Mouse (Mus musculus) heart, postnatal 25 days (tissue): Measurements from ENCODE around the gene Gm47959. TPM values are rescaled to one million over a fixed set of nuclear protein-coding genes. Genes with fewer than 3 reads are reported as not detected.
A peak's percentile ranks its signal among the peaks of the same experiment; 100 is the strongest.
"Not testable (repeated sequence)": the region's sequence is repeated elsewhere in the genome, so short reads cannot be mapped to it uniquely, and the experiment has no call there.

Experiments used
- DNase-seq: peaks from one replicate; pipeline ENCODE4 v3.0.0; 2022; ENCODE audit warnings: low spot score
- intact Hi-C: fragments of 180-260 bp; cut with DNase I; formaldehyde crosslinking; loops from one replicate; pipeline ENCODE4 v1.15.1; 2025
- total RNA-seq, 2 experiments: library from RNA; stranded (reverse); gene quantifications; 2 replicates each; pipeline ENCODE4 v1.2.3; 2021

Gm47959 gene
- not detected for total RNA-seq

DNA sequence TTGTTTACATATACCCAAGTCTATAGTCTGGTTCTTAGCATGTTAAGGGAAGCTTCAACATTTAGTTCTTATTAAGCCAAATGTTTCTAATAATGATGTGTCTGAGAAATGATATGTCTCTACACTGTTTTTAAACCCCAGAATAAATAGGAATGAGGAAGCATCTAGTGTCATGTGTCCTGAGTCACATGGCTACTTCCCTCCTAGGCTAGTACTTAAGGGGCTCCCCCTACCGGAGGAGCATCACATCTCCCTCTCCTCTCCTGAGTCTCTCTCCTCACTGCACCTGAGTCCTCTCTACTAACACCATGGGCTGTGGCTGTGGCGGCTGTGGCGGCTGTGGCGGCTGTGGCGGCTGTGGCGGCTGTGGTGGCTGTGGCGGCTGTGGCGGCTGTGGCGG lies at the start of gene Gm47959:
Gm47959 (plus strand) TSS at position 243 of the 400 bp plus-strand sequence.
- intact Hi-C loops, DNase-seq: not testable (repeated sequence)

DNA sequence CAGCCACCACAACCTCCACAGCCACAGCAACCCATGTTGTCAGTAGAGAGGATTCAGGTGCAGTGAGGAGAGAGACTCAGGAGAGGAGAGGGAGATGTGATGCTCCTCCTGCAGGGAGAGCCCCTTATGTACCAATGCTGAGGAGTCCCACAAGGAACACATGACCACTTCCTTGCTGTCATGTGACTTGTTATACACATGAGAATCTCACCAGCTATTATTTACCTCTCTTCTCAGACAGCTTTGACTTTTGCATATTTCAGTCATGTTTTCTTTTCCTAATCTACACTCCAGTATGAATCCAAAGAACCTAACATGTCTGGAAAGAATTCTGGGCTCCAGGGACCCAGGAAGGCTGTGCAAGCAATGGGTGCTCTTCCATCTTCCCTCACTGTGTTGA lies 44.4 kb upstream of the Gm47959 start, which contains the start of gene Gm7544:
Gm7544 (minus strand) TSS at position 101 of the 400 bp plus-strand sequence.
- intact Hi-C loops, DNase-seq: not testable (repeated sequence)

DNA sequence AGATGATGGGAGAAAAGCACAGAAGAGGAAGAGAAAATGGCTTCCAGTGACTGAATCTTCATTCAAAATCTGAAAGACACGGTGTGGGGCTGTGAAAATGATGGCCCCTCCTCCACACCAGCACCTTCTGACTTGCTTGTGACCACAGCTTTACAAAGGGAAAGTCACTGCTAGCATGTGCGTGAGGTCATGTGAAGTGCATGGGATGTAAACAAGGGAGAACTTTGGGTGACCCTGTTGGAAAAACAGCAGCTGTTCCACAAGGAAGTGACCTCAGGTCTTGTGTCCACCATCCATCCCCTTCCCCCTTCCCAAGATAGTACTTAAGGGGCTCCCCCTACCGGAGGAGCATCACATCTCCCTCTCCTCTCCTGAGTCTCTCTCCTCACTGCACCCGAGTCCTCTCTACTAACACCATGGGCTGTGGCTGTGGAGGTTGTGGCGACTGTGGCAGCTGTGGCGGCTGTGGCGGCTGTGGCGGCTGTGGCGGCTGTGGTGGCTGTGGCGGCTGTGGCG lies 40.4 kb upstream of the Gm47959 start, which contains the start of gene Gm47955:
Gm47955 (plus strand) TSS at position 417 of the 516 bp plus-strand sequence.
- no peak for DNase-seq
- intact Hi-C loops: no loop called here

DNA sequence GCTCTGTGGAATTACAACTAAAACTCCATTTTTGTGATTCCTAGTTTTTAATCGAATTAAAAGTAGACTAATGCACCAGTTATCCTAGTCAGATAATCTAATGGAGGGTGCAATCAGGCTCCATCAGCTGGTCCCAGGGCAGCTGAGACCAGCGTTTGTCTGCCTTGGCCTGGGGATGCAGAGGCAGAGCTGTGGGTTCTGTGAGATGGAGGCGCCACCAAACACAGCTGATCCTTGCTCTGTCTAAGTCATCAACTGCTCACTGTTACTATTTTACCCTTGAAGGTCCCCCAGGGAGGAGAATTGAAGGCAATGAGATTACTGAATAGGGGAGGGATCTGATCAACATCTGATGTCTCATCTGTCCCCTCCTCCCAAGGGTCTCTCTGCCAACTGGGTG lies 33.9 kb upstream of the Gm47959 start:
- intact Hi-C loops: no loop called here

DNA sequence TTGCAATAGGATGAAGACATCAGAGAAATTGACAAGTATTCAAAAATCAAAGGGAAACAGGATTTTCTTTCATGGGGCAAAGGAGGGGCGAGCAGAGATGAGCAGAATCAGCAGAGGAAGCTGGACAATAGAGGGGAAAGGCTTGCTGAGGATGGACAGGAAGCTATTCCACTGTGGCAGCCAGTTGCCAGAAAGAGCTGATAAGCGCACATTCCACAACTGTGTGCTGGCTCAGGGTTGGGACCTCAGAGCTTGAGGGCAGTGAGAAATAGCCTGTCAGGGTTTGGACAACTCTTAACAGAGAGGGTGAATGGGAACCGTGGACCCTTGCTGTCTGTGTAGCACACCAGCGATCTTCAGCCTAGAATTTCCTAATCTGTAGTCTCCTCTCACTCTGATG lies 28.3 kb upstream of the Gm47959 start:
- DNase-seq: peak; percentile 4

More for the DNA sequence above, 33.9 kb upstream of the Gm47959 start:
- DNase-seq: no peak

DNA sequence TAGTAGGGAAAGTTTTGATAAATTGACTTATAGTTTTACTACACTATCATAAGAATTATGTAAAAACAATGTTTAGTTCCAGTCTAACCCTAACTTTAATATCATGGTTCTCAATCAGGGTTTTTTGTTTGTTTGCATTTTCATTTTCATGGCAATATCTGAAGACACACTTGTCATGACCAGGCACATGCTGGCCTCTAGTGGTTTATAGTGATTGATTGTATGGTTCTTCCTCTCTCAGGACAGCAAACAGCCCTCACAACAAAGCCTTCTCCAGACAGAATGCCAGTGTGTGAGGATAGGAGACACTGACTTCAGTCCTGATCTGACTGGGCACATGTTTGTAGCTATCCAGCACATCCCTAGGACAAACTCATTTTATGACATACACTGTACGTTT lies 27.1 kb upstream of the Gm47959 start:
- intact Hi-C loops: no loop called here
- no peak for DNase-seq

More for the DNA sequence above, 28.3 kb upstream of the Gm47959 start:
- intact Hi-C loops: no loop called here

DNA sequence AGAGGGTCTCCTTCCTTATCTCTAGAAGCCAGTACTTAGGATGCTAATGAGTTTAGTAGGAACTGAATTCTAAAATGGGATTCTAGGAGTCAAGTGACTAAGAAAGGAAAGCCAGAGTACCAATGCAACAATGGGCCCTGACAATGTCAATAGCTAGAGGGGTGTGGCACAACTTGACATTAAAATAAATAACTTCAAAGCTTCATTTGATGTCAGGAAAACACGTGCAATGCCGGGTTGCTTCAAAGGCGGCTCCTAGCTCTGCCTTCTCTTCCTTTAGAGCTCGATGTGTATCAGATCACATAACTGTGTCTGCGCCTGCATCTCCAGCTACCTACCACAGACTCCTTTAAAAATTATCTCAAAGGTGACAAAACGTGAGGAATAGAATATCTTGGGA lies 26.4 kb upstream of the Gm47959 start:
- DNase-seq: no peak
- intact Hi-C loops: no loop called here

DNA sequence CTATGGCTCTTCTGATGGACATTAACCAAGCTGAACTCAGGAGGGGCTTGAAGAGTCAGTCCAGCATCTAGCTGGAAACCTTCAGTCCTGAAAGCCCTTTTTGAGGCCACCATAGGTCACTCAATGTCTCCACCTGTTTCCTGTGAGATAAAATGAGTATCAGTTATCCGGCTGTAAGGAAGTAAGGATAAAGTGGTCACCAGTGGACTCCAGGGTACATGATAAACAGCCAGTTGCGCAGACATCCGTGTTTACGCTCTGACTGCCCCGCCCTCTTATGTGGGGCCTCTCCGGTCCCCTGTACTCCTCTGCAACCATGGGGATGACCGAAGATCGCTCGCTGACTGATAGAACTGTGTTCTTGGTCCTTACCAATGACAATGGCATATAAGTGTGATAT lies 26.0 kb upstream of the Gm47959 start:
- no peak for DNase-seq
- intact Hi-C loops: no loop called here

DNA sequence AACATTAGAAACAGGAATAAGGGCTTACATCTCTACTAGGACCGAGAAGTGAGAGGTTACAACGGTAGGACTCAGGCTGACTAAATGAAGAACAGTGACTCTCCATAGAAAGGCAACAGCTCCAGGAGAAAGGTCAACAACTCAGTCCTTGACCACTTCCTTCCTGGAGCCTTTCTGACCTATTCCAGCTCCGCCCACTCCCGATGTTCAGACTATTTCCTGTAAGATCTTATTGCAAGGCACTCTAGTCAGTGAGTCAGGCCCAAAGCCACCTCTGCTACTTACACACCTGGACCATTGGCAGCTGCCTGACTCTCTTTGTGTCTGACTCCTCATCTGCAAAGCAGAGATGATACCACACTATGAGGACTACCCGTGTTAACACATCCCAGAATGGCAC lies 24.6 kb upstream of the Gm47959 start:
- no peak for DNase-seq
- intact Hi-C loops: no loop called here

DNA sequence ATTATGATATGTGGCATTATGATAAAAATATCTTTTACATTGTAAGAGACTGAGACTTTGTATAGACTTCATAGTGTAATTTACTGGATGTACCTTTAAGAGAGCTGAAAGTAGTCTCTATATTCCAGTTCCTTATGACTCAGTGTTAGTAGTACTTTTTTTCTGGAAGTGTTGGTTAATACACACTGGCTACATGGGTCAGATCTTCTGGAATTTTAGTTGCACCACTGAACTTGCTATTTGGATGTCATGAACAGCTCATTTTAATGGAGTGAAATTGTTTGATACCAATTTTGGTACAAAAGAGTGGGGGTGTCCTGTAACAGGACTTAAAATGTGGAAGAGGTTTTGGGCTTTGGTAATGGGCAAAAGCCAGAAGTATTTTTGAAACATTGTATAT lies 22.5 kb upstream of the Gm47959 start:
- DNase-seq: no peak
- intact Hi-C loops: no loop called here

DNA sequence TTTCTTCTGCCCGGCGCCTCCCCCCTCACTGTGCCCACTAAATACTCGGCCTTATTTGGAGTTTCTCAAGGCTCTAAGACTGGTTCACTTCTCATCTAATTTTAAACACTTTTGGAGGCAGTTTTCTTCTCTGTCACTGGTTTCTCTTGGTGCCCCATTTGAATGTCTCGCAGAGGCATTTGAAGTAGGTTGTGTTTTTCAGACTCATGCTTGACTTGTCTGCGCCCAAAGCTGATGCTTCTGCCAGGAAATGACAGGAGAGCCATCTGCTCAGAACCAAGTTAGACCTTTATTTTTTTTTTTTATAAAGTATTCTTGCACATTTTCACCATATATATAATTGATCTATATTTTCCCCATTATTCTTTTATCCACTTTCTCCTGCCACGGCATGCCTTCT lies 13.6 kb upstream of the Gm47959 start:
- no peak for DNase-seq
- intact Hi-C loops: loop anchor here (1.0 to 10.0 kb wide), 3 partner anchors 148 to 432 kb away; partner anchors contain the start of gene Agfg1

DNA sequence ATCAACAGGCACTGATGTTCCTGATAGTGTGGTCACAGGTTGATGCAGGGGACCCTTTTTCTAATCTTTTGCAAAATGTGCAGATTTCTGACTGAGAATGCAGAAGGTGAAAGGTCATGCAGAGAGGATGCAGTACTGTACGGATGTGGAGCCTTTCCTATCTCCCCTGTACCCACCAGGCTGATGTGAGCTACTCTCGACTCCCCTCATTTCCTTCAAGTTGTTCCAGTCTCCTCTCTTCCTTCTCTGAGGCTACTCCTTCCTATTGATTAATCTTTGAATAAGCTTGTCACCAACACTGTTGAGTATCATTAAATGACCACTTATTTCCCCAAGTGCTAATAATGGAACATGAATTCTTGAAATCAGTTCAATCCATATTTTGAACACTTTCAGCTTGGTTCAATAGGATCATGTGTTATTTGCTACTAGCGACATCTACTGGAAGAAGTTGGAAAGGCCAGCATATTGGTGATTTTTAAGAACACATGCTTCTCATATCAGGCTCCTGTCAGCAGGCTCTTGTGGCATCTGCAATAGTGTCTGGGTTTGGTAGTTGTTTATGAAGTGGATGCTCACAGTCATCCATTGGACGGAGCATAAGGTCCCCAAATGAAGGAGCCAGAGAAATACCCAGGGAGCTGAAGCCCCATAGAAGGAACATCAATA lies 12.7 kb upstream of the Gm47959 start:
- no peak for DNase-seq
- intact Hi-C loops: loop anchor here (1.0 to 10.0 kb wide), 3 partner anchors 149 to 433 kb away; partner anchors contain the start of gene Agfg1

DNA sequence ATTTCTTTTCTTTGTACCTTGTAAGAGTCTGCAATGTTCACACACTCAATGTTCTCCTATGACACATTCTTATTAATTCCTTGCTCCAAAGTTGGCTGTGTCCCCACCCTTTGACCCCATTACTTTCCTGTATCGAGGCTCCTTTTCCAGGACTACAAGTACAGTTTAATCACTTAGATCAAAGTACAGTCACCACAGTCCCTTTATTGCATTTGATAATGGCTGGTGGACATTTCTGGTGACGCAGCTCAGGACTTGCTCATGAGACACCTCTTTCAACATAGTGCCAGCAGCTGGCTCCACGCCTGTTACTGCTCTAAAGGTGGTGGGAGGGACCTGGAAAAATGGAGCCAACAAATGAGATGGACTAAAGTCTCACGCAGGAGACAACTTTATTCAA lies 9.3 kb upstream of the Gm47959 start:
- intact Hi-C loops: no loop called here

DNA sequence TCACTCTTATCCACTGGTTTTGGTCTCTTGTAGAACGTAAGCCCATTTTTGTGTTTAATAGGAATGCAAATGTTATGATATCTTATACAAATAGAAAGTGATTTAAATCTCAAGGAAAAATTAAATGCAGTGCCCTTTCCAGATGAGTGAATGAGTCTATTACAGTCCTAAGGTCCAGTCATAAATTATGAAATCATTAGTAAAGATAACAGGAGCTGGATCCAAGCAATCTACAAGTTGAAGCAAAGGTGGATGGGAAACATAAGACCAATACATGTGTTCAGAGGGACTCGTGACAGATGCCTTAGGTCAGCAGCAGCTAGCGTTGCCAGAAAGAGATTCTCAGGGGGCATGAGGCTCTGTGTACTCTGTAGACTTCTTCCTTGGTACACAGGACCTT lies 8.8 kb upstream of the Gm47959 start:
- intact Hi-C loops: no loop called here
- no peak for DNase-seq

More for the DNA sequence above, 9.3 kb upstream of the Gm47959 start:
- no peak for DNase-seq

DNA sequence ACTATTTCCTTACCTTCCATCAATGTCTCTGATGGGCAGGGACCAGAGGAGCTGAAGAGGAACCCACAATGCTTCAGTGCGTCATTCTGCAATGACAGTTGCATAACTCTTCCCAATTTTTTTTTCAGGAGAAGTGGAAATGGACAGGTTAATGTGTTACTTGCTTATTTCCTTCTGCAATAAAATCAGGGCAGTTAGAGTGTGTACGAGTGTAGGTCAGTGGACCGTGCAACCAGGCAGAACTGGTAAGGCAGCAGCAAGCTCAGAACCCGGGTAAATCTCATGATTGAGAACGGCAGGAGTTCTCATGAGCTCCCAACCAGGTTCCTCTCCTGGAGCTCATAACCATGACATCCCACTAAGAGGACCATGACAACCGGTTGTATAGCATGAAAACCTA lies 8.3 kb upstream of the Gm47959 start:
- intact Hi-C loops: no loop called here
- DNase-seq: no peak

DNA sequence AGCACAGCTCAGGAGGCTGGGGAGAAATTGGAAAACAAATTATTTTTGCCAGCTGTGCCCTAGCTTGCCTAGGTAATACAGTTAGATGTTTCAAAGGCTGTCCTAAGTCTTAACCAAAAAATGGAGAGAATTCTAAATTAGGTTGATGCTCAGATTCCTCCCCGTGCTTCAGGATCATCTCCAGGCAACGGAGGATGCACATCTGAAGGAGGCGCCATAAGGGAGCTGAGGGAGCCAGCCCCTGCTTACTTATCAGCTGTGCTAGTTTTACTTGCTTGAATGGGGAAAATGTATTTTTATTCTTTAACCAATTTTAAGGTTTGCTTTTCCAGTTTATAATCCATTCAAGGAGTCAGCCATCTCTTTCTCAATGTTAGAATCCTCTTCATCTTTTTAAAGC lies 6.4 kb upstream of the Gm47959 start:
- DNase-seq: no peak
- intact Hi-C loops: no loop called here

DNA sequence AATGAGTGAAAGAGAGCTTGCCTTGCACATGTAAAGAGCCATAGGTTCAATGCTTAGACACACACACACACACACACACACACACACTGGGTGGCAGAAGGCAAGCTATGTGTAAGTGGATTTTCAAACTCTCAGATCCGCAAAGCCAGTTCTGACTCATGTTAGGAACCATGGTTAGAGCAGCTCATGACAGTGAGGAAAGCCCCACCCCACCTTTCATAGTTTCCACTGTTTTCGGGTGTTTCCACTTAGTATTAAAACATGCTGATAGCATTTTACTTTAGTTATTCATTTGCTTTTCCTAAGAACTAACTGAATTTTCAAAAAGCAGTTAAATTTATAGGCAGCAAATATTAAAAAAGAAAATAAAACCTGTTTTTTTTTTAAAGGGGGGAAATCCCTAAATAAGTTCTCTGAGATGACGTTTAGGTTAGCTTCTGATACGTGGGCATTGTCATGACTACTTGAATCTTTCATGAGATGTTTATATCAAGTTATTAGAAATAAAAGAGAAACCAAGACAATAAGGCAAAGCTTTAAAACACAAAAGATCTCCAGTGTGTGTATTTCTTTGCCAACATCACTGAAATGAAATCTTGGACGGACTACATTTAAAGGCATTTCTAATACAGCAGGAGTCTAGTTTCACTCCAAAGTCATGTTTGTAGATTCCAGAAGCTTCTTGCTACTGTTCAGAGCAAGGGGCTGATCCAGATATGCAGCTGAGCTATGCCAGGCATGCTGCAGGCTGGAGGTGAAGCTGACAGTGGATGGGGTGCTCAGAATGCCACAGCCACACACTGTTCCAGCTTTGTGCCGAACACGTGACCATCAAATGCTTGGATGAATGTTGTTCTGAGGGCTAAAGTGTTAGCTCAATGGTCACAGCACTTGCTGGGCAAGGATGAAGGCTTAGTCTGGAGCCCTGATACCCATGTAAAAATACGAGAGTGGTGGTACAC lies 6.2 kb downstream of the Gm47959 start:
- intact Hi-C loops: no loop called here
- DNase-seq: no peak

DNA sequence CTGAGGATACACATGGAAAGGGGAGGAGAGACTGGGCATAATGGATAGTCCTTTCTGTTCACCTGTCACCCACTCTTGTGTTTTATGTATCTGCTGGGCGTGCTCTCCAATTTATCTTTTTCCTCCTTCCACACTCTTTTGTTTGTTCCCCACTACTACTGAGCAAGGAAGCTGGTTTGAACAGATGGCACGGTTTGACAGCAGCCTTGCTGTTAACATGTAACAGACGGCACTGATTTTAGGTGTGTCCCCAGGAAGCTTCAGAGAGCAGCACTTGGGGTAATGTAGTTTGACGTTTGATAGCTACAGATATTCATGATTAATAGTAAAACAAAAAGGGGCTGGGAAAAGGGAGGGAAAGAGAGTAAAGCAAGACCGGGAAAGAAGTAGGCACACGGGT lies 7.1 kb downstream of the Gm47959 start:
- DNase-seq: no peak
- intact Hi-C loops: no loop called here

DNA sequence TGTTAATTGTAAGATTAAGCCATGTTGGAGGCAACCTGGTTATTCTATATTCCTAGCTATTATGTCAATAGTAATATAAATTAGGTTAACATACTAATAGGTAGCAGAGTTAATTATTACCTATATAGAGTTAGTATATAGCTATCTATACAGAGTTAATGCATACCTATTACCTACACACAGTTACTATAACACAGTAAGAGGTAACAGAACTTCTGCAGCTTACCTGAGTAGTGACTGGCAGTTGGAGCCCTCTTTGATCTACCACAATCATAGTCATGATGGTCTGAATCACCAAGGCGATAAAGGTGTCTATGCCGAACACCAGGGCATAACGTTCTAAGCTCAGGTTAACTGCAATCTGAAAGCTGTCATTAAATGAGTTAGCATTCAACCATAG lies 14.1 kb downstream of the Gm47959 start:
- DNase-seq: no peak
- intact Hi-C loops: no loop called here

DNA sequence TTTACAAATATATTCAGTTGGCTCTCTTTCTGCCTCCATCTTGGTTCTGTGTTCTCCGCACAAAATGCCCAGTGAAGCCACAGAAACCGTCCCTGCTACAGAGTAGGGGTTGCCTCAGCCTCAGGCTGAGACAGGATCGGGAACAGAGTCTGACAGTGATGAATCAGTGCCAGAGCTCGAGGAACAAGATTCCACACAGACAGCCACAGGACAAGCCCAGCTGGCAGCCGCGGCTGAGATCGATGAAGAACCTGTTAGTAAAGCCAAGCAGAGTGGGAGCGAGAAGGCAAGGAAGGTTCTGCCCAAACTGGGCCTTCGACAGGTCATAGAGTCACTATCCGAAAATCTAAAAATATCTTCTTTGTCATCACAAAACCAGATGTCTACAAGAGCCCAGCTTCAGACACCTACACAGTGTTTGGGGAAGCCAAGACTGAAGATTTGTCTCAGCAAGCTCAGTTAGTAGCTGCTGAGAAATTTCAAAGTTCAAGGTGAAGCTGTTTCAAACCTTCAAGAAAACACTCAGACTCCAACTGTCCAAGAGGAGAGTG lies 15.1 kb downstream of the Gm47959 start:
- intact Hi-C loops: no loop called here
- DNase-seq: no peak
